ENCODE assay signal across 10 mouse cellular contexts in genomic region chr16:8667814-8668213, GRCm38 (mm10). TPM values are rescaled to one million over a fixed set of nuclear protein-coding genes. Genes with fewer than 3 reads are reported as not detected.
DNase-seq lines count a peak whose midpoint lies in the region; ATAC-seq and TF ChIP-seq lines count a peak whose summit lies in the region.
"Had no signal": no experiment of that assay in that cellular context is flagged by ENCODE, and none has a peak within 500 bp of the region (broad histone marks: within the 10 kb centered on the region; RNA-seq: fewer than 3 reads in every experiment).

No protein-coding gene starts in this region.

- DNase-seq in forebrain, postnatal 0 days: no peak
- DNase-seq in 3T3-L1 (ENCODE audit: low read depth, low spot score): peak; percentile 63
- DNase-seq in heart, adult 18-20 months: peak; percentile 51 to 66
- no peak for DNase-seq in layer of hippocampus, postnatal 14 days (ENCODE audit: low spot score in 2 of 2)
- no peak for DNase-seq in adrenal gland, postnatal 25 days
- no peak for DNase-seq in left cerebral cortex, adult 2 months (ENCODE audit: extremely low spot score in 1 of 2, low spot score in 2 of 2)
- DNase-seq: kidney, adult 8-10 months had no signal

- no peak overlapping the region for H3K4me2 ChIP-seq in forebrain, postnatal 0 days (ENCODE audit: low read depth)
- no peak overlapping the region for H3K4me2 ChIP-seq in forebrain, embryonic 15.5 days (replicated peaks)
- H3K4me2 ChIP-seq in liver, embryonic 12.5 days: peak overlapping the region; percentile 24

- no peak overlapping the region for H3K4me3 ChIP-seq in forebrain, postnatal 0 days (ENCODE audit: low read depth, low read length)
- no peak overlapping the region for H3K4me3 ChIP-seq in forebrain, embryonic 15.5 days
- no peak overlapping the region for H3K4me3 ChIP-seq in liver, embryonic 12.5 days
- H3K4me3 ChIP-seq in left cerebral cortex, adult 2 months: no peak overlapping the region

- H3K9ac ChIP-seq in forebrain, postnatal 0 days: 0 out of 2 replicates have a peak overlapping the region, but pooled peaks have one; percentile 28
- H3K9ac ChIP-seq in forebrain, embryonic 15.5 days (replicated peaks): no peak overlapping the region
- H3K9ac ChIP-seq in liver, embryonic 12.5 days: 0 out of 2 replicates have a peak overlapping the region, but pooled peaks have one; percentile 8

- no peak for TF ChIP-seq CTCF in forebrain, postnatal 0 days (IDR thresholded peaks at IDR 0.05; ENCODE audit: low read depth)
- no peak for TF ChIP-seq CTCF in left cerebral cortex, adult 2 months (IDR thresholded peaks at IDR 0.05)

- no peak for ATAC-seq in forebrain, postnatal 0 days
- no peak for ATAC-seq in forebrain, embryonic 15.5 days (replicated peaks)
- ATAC-seq in liver, embryonic 12.5 days: no peak

- peaks cover 14% of the 10 kb centered on the region for H3K36me3 ChIP-seq in forebrain, postnatal 0 days (ENCODE audit: insufficient read depth)
- peaks cover 4% of the 10 kb centered on the region; the same call in 1 of the 2 replicates for H3K36me3 ChIP-seq in forebrain, embryonic 15.5 days
- H3K36me3 ChIP-seq in liver, embryonic 12.5 days: peaks cover 46% of the 10 kb centered on the region

- intact Hi-C loops in left cerebral cortex, adult 2 months (cut with DNase I): no loop called here

- H3K4me1 ChIP-seq in forebrain, postnatal 0 days (ENCODE audit: insufficient read depth): peaks cover 25% of the 10 kb centered on the region
- H3K4me1 ChIP-seq in forebrain, embryonic 15.5 days: peaks cover 57% of the 10 kb centered on the region
- peaks cover 84% of the 10 kb centered on the region for H3K4me1 ChIP-seq in liver, embryonic 12.5 days

- no peaks in the 10 kb centered on the region for H3K9me3 ChIP-seq in forebrain, postnatal 0 days (ENCODE audit: low read length)
- H3K9me3 ChIP-seq in forebrain, embryonic 15.5 days: no peaks in the 10 kb centered on the region
- no peaks in the 10 kb centered on the region for H3K9me3 ChIP-seq in liver, embryonic 12.5 days (replicated peaks)

- no peak overlapping the region for H3K27ac ChIP-seq in forebrain, postnatal 0 days (ENCODE audit: low read depth, low read length)
- H3K27ac ChIP-seq in forebrain, embryonic 15.5 days (replicated peaks): no peak overlapping the region
- H3K27ac ChIP-seq in liver, embryonic 12.5 days: no peak overlapping the region
- H3K27ac ChIP-seq in left cerebral cortex, adult 2 months: no peak overlapping the region

- no peaks in the 10 kb centered on the region for H3K27me3 ChIP-seq in forebrain, postnatal 0 days (ENCODE audit: insufficient read depth, low read length)
- H3K27me3 ChIP-seq in forebrain, embryonic 15.5 days: 0 out of 2 replicates have a peak, but pooled peaks cover 1% of the 10 kb centered on the region
- H3K27me3 ChIP-seq in liver, embryonic 12.5 days (replicated peaks): no peaks in the 10 kb centered on the region

- 70% methylated on average over 4 of the region's 4 CpGs for WGBS in forebrain, postnatal 0 days
- WGBS in forebrain, embryonic 15.5 days: 76% methylated on average over 4 of the region's 4 CpGs
- 66% methylated on average over 4 of the region's 4 CpGs for WGBS in liver, embryonic 12.5 days (ENCODE audit: insufficient replicate concordance)

RNA-seq across cellular contexts. Expression of gene Carhsp1, which starts 4.1 kb away (rescaled TPM):
- 144 and 155 TPM in 2 replicates for total RNA-seq in forebrain, postnatal 0 days (2014; rRNA removed)
- 135 and 142 TPM in 2 replicates for polyA plus RNA-seq in forebrain, postnatal 0 days (2015; fragmentation: Nextera tagmentation; extraction: Ambion mirVana)
- polyA plus RNA-seq in forebrain, embryonic 15.5 days (2015; fragmentation: Nextera tagmentation; extraction: Ambion mirVana): 183 and 199 TPM in 2 replicates
- 10 to 100 TPM; 16.6 to 19.2 TPM for total RNA-seq in heart, adult 18-20 months (2021)
- 55.7 and 56.5 TPM in 2 replicates for polyA plus RNA-seq in liver, embryonic 12.5 days (2016; fragmentation: Nextera tagmentation; extraction: Ambion mirVana)
- total RNA-seq in layer of hippocampus, postnatal 14 days (2021): 10 to 100 TPM; 23.2 to 23.8 TPM
- 91.2 and 94.1 TPM in 2 replicates for total RNA-seq in adrenal gland, postnatal 25 days (2021)
- 10 to 100 TPM; 11.2 to 16.4 TPM for total RNA-seq in left cerebral cortex, adult 2 months (2021)

RNA-seq across cellular contexts. Expression of gene Gm5767, which starts 12.8 kb away (rescaled TPM):
- not detected in 2 replicates for total RNA-seq in forebrain, postnatal 0 days (2014; rRNA removed)
- polyA plus RNA-seq in forebrain, postnatal 0 days (2015; fragmentation: Nextera tagmentation; extraction: Ambion mirVana): not detected in 2 replicates
- polyA plus RNA-seq in forebrain, embryonic 15.5 days (2015; fragmentation: Nextera tagmentation; extraction: Ambion mirVana): not detected in 2 replicates
- total RNA-seq in heart, adult 18-20 months (2021): not detected
- not detected in 2 replicates for polyA plus RNA-seq in liver, embryonic 12.5 days (2016; fragmentation: Nextera tagmentation; extraction: Ambion mirVana)
- total RNA-seq in layer of hippocampus, postnatal 14 days (2021): not detected
- total RNA-seq in adrenal gland, postnatal 25 days (2021): not detected in 2 replicates
- not detected for total RNA-seq in left cerebral cortex, adult 2 months (2021)
- polyA plus RNA-seq: embryonic facial prominence, embryonic 11.5 days had no signal

RNA-seq across cellular contexts. Expression of gene Tmem186, which starts 30.3 kb away (rescaled TPM):
- total RNA-seq in forebrain, postnatal 0 days (2014; rRNA removed): 19.3 and 22.9 TPM in 2 replicates
- 11.7 and 16.3 TPM in 2 replicates for polyA plus RNA-seq in forebrain, postnatal 0 days (2015; fragmentation: Nextera tagmentation; extraction: Ambion mirVana)
- 24.8 and 25.9 TPM in 2 replicates for polyA plus RNA-seq in forebrain, embryonic 15.5 days (2015; fragmentation: Nextera tagmentation; extraction: Ambion mirVana)
- 10 to 100 TPM; 19.1 to 19.4 TPM for total RNA-seq in heart, adult 18-20 months (2021)
- 12.9 and 14.2 TPM in 2 replicates for polyA plus RNA-seq in liver, embryonic 12.5 days (2016; fragmentation: Nextera tagmentation; extraction: Ambion mirVana)
- 10 to 100 TPM; 10.6 to 11.5 TPM for total RNA-seq in layer of hippocampus, postnatal 14 days (2021)
- total RNA-seq in adrenal gland, postnatal 25 days (2021): 22.7 and 23.9 TPM in 2 replicates
- 10 to 100 TPM; 12.5 to 13.1 TPM for total RNA-seq in left cerebral cortex, adult 2 months (2021)

RNA-seq across cellular contexts. Expression of gene Pmm2, which starts 30.3 kb away (rescaled TPM):
- 32.0 and 36.5 TPM in 2 replicates for total RNA-seq in forebrain, postnatal 0 days (2014; rRNA removed)
- 24.6 and 27.3 TPM in 2 replicates for polyA plus RNA-seq in forebrain, postnatal 0 days (2015; fragmentation: Nextera tagmentation; extraction: Ambion mirVana)
- polyA plus RNA-seq in forebrain, embryonic 15.5 days (2015; fragmentation: Nextera tagmentation; extraction: Ambion mirVana): 49.6 and 49.9 TPM in 2 replicates
- total RNA-seq in heart, adult 18-20 months (2021): 10 to 100 TPM; 32.7 to 36.3 TPM
- 41.6 and 42.4 TPM in 2 replicates for polyA plus RNA-seq in liver, embryonic 12.5 days (2016; fragmentation: Nextera tagmentation; extraction: Ambion mirVana)
- 10 to 100 TPM; 31.9 to 34.5 TPM for total RNA-seq in layer of hippocampus, postnatal 14 days (2021)
- 64.6 and 66.8 TPM in 2 replicates for total RNA-seq in adrenal gland, postnatal 25 days (2021)
- total RNA-seq in left cerebral cortex, adult 2 months (2021): 10 to 100 TPM; 36.2 to 36.9 TPM

Comparison
In these comparisons a context has a peak if more than half of its experiments do, and no peak if none do; other contexts are left out.
1. DNase-seq: peak in 3T3-L1 (single experiment) and heart, adult 18-20 months (2 of 2); none in forebrain, postnatal 0 days (single experiment), layer of hippocampus, postnatal 14 days (0 of 2), adrenal gland, postnatal 25 days (single experiment) and left cerebral cortex, adult 2 months (0 of 2).